Mouse (Mus musculus) thymus, postnatal 0 days (tissue): ENCODE measurements around the gene Ilvbl. TPM values are rescaled to one million over a fixed set of nuclear protein-coding genes. Genes with fewer than 3 reads are reported as not detected.
A peak's percentile ranks its signal among the peaks of the same experiment; 100 is the strongest.
"Not testable (repeated sequence)": the region's sequence is repeated elsewhere in the genome, so short reads cannot be mapped to it uniquely, and the experiment has no call there.

ENCODE experiments used
- DNase-seq: peaks from one replicate; pipeline ENCODE4 v3.0.0-alpha.2; 2015; ENCODE audit warnings: low spot score
- microRNA-seq: library from miRNA; unstranded; fragments of <30 nt; microRNA quantifications from one replicate; pipeline ENCODE4, GENCODE M21; 2016; ENCODE audit warnings: borderline number of aligned reads
- polyA plus RNA-seq: library from polyadenylated mRNA; unstranded; fragments of >200 nt; fragmentation: Nextera tagmentation; extraction: Ambion mirVana; gene quantifications from 2 replicates; pipeline ENCODE4 v1.2.1, GENCODE M21; 2015

Gene Ilvbl
- polyA plus RNA-seq, 1 experiment from 2014 or later: 352 TPM

GRCm38 (mm10) chr10:78590744-78591143 lies 16.6 kb downstream of the Ilvbl start:
- DNase-seq: peak; percentile 64

DNA sequence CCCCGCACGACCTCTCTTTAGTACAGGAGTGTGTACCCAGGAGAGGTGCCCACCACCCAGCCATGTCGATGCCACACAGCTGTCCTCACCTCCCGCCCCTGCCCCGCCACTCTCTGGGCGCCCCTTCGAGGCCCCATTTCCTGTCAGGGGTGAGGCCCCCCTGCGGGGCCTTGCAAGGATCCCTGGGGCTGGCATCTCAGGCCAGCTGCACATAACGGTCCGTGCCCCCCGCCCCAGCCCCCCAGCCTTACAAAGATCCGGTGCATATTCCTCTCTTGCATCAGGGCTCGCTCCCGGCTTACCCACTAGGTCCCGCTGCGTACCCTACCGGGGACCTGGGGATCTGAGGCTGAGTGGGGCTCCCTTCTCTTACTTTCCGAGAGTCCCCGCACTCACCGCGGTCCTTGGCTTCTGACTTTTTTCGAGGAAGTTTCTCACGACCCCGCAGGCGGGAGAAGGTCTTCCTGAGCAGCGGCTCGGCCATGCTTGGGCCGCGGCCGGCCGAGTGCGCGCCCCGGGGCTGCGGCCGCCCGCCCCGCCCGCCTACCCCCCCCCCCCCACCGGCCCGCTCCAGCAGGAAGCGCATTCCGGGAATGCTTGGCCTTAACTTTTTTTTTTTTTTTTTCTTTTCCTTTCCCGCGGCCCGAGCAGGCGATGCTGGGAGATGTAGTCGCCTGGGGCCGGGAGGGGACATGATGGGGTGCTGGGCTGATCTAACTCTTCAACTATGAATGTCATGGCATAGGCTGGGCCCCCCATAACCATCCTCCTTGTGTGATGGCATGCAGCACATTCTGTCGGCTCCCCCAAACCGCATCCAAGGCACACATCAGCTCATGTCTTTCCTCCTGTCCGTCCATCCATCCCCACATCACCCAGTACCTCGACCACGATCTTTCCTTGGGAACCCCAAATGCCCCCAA lies 17.5 kb downstream of the Ilvbl start, which contains the start of gene Syde1:
TSS of gene Syde1 (minus strand) at position 559 of the 923 bp plus-strand sequence.
- peak; percentile 94 for DNase-seq

DNA sequence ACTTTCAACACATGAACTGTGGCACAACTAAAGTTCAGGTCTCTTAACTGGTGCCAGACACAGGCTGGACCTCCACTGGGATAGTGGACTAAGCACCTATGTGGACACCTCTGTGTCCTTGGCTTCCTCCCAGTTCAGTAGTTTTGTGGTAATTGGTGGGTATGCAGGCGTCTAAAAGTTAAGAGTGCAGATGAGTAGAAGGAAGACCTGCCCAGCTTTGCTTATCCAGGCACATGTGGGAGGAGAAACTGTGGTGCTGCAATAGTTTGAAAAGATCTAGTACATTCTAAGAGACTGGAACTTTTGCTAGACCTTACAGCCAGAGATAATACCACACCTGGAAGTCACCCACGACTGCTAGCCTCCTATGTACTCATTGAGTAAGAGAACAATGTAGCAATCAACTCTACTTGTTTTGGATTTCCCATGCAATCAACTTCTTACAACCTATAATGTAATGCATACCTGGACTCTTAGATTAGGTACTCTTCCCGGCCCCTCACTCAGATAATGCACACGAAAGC lies 18.8 kb downstream of the Ilvbl start:
- DNase-seq: peak; percentile 43

DNA sequence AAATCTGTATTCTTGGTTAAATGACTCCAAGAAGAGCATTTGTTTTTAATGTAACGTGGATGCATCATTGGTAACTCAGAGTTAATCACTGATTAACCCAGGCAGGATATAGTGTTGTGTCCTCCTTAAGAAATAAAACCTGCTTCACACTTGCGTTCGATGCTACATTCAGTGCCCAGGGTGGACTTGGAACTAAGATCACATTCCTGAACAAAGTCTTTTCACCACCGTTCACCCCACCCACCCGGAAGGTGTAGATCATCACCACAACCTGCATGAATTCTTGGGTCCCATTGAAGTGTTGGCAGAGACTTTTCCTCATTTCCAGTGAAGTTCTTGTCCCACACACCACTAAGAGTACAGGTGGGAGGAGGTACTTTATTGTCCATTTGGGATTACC lies 19.6 kb downstream of the Ilvbl start:
- DNase-seq: no peak

DNA sequence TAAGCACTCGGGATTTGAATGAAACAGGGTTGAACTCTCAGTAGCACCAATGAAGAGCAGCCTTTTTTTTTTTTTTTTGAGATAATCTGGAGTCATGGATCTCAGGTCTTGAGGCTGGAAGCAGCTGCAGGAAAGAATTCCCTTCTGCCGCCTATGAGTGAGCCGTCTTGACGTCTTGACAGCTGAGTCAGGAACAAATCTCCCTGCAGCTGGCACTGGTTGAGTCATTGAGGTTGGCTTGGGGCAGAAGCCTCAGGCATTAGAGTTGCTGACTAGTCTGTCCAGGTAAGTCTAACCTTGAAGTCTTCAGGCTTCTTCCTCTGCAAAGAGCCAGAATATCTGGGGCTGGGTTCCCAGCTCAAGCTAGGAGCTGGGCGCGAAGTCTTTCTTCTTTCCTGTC lies 20.0 kb downstream of the Ilvbl start:
- DNase-seq: no peak

DNA sequence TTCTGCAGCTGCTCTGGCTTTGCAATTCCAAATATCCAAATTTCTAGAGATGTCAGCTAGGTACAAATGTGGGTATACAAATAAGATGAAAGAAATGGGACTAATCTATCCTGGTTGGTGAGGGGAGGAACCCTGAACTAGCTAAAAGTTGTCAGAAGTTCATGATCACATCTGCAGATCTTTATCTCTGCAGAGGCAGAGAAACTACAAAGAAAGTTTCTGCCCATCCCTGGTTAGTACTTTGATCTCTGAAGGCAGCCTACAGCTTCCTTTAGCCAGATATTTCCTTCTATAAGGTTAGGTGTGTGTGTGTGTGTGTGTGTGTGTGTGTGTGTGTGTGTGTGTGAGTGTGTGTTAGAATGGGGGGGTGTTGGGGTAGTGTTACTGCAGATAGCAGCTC lies 20.4 kb downstream of the Ilvbl start:
- DNase-seq: peak; percentile 65

DNA sequence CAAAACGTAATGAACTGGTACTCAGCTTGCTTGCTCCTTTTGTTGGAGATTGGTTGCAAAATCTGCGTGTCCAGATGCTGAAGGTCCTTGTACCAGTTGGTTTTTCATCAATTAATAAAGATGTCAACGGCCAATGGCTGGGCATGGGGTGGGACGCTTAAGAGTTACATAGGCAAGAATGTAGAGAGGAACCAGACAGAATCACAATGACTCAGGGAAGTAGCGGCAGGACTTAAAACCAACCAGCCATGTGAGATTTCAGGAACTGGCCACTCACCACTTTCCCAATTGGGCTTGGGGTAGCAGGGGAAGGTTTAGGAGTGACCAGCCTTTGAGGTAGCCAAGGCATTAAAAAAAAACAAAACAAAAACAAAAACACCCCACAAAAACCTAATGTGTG lies 25.7 kb downstream of the Ilvbl start:
- no peak for DNase-seq

DNA sequence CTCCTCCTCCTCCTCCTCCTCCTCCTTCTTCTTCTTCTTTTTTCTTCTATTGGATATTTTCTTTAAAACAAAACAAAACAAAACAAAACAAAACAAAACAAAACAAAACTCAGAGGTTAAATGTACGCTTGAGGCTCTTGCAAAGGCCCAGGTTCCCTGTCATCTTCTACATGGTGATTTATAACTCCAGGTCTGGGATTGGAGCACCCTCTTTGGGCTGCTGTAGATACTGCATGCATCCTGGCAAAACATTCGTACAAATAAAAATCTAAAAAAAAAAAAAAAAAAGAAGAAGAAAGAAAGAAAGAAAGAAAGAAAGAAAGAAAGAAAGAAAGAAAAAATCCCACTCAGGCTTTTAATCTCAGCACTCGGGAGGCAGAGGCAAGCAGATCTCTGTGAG lies 30.9 kb downstream of the Ilvbl start:
- DNase-seq: peak; percentile 81

DNA sequence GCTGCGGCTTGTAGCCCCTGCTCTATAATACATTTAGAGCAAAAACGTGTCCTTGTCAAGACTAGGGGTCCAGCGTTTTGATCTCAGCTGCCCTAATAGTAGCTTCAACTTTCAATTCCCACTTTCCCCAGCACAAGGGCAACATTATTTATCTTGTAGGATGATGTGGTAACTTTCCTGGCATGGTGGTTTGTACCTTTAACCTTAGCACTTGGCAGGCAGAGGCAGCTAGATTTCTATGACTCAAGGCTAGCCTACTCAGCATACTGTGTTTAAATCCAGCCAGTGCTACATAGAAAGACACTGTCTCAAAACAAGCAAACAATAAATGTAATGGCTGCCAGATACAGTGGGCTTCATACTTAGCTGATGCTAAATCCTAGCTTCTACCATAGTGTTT lies 33.5 kb downstream of the Ilvbl start:
- DNase-seq: no peak

GRCm38 (mm10) chr10:78617974-78618373 lies 43.8 kb downstream of the Ilvbl start, which contains the start of gene Olfr1357:
TSS of gene Olfr1357 (minus strand) at chr10:78618074.
- DNase-seq: no peak

DNA sequence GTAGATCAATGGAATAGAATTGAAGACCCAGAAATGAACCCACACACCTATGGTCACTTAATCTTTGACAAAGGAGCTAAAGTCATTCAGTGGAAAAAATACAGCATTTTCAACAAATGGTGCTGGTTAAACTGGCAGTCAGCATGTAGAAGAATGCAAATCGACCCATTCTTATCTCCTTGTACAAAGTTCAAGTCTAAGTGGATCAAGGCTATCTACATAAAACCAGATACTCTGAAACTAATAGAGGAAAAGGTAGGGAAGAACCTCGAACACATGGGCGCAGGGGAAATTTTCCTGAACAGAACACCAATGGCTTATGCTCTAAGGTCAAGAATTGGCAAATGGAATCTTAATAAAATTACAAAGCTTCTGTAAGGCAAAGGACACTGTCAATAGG lies 49.0 kb downstream of the Ilvbl start:
- not testable (repeated sequence) for DNase-seq

DNA sequence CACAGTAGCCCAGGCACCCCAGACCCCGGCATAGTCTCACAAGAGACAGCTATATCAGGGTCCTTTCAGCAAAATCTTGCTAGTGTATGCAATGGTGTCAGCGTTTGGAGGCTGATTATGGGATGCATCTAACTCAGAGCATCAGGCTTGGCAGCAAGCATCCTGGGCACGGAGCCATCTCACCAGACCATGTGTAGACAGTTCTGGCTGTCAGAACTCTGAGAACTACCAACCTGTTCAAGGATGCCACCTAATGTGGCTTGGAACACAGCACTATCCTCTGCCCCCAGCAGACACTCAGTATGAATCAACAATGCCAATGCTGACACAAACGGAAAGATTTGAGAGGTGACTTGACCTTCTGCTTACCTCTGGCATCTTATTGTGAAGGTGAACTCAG lies 56.0 kb downstream of the Ilvbl start:
- DNase-seq: no peak

DNA sequence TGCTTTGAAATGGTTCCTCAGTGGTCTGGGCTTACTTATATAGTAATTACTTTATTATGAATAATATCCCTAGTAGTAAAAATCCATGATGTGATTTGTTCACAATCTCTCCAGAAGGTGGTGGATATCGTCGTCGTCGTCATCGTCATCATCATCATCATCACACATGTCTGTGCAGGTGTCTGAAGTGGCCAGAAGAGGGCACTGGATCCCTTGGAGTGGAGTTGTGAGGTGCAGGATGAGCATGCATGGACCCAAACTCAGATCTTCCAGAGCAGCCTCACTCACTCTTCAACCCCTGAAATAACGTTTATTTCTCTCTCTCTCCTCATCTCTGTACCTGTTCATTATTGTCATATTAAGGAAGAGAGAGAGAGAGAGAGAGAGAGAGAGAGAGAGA lies 58.2 kb downstream of the Ilvbl start:
- DNase-seq: peak; percentile 36

Small RNA genes within 50 kb of the gene (microRNA-seq; reads per million reads assigned to microRNA genes)
- not detected for gene Gm27541

Other genes starting within 250 kb of the Ilvbl start
- 139 and 152 TPM in 2 replicates for gene Agpat3, start 221.9 kb upstream of the Ilvbl start, polyA plus RNA-seq
- gene Rrp1, start 161.3 kb upstream of the Ilvbl start, polyA plus RNA-seq: 373 and 391 TPM in 2 replicates
- 1,727 and 1,921 TPM in 2 replicates for gene Cstb, start 148.7 kb upstream of the Ilvbl start, polyA plus RNA-seq
- gene Pdxk, start 109.4 kb upstream of the Ilvbl start, polyA plus RNA-seq: 16.4 and 17.9 TPM in 2 replicates
- gene Olfr1358, start 56.9 kb upstream of the Ilvbl start, polyA plus RNA-seq: not detected in 2 replicates
- gene Syde1, start 17.6 kb downstream of the Ilvbl start, polyA plus RNA-seq: 3.5 TPM in 2 replicates
- 0.05 and 0.18 TPM in 2 replicates for gene Olfr1357, start 43.7 kb downstream of the Ilvbl start, polyA plus RNA-seq
- 0.14 and 0.20 TPM in 2 replicates for gene Casp14, start 143.9 kb downstream of the Ilvbl start, polyA plus RNA-seq
- gene Ccdc105, start 178.7 kb downstream of the Ilvbl start, polyA plus RNA-seq: not detected in 2 replicates
- 0.09 and 0.14 TPM in 2 replicates for gene Slc1a6, start 206.2 kb downstream of the Ilvbl start, polyA plus RNA-seq